Comparison of ENCODE assay signal across 22 mouse cellular contexts in the genomic region with DNA sequence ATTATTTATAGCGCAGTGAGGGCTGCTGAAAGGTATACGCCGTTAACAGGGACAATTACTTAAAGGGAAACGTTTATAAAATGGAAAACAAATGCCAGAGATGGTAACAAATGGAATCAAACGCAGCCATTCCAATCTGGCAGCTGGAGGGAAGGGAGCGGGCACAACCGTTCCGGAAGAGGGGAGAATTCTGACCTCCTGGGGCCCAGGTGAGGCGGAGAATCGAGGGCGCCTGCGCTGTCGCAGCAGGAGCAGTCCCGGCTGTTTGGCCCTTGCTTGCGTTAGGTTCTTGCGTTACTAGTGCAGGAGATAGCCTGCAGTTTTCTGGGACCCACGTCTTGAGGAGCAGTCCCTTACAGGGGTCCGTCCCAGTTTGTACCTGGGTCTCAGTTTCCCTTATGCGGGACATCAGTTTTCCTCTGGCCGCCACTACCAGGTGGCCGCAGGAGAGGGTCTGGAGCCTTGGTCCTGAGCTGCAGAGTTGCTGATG. TPM values are rescaled to one million over a fixed set of nuclear protein-coding genes. Genes with fewer than 3 reads are reported as not detected.
DNase-seq lines count a peak whose midpoint lies in the region; ATAC-seq and TF ChIP-seq lines count a peak whose summit lies in the region.
"Had no signal": no experiment of that assay in that cellular context is flagged by ENCODE, and none has a peak within 500 bp of the region (broad histone marks: within the 10 kb centered on the region; RNA-seq: fewer than 3 reads in every experiment).

No protein-coding gene starts in this region.

- no peaks in the 10 kb centered on the region for H3K36me3 ChIP-seq in intestine, embryonic 14.5 days (ENCODE audit: control insufficient read depth, insufficient read depth, low read length)
- no peaks in the 10 kb centered on the region for H3K36me3 ChIP-seq in intestine, embryonic 16.5 days (ENCODE audit: control insufficient read depth, insufficient read depth, low read length)
- H3K36me3 ChIP-seq in ES-Bruce4 (ENCODE audit: control insufficient read depth, insufficient read depth, low read length, poor library complexity, severe bottlenecking): no peaks in the 10 kb centered on the region
- H3K36me3 ChIP-seq in limb, embryonic 12.5 days: no peaks in the 10 kb centered on the region
- H3K36me3 ChIP-seq: embryonic facial prominence, embryonic 13.5 days; heart, embryonic 13.5 days; limb, embryonic 15.5 days had no signal

- peaks cover 87% of the 10 kb centered on the region for H3K27me3 ChIP-seq in intestine, embryonic 14.5 days (replicated peaks; ENCODE audit: control insufficient read depth, insufficient read depth, low read length)
- peaks cover 71% of the 10 kb centered on the region for H3K27me3 ChIP-seq in intestine, embryonic 16.5 days (replicated peaks; ENCODE audit: control insufficient read depth, insufficient read depth, low read length)
- H3K27me3 ChIP-seq in ES-Bruce4 (ENCODE audit: control insufficient read depth, insufficient read depth, low read length, poor library complexity, severe bottlenecking): peaks cover 21% of the 10 kb centered on the region
- H3K27me3 ChIP-seq in limb, embryonic 12.5 days: peaks cover 86% of the 10 kb centered on the region

- H3K9me3 ChIP-seq in intestine, embryonic 14.5 days (ENCODE audit: control insufficient read depth, low read length): no peaks in the 10 kb centered on the region
- H3K9me3 ChIP-seq in intestine, embryonic 16.5 days (ENCODE audit: control insufficient read depth, low read length): no peaks in the 10 kb centered on the region
- no peaks in the 10 kb centered on the region for H3K9me3 ChIP-seq in ES-Bruce4 (replicated peaks; ENCODE audit: control insufficient read depth, insufficient read depth, low read length, poor library complexity, severe bottlenecking)
- no peaks in the 10 kb centered on the region for H3K9me3 ChIP-seq in limb, embryonic 12.5 days
- H3K9me3 ChIP-seq: embryonic facial prominence, embryonic 13.5 days; heart, embryonic 13.5 days; limb, embryonic 15.5 days had no signal

- TF ChIP-seq EP300 in ES-Bruce4 (IDR thresholded peaks at IDR 0.05; ENCODE audit: insufficient read depth, low read depth, low read length): no peak

- 4% methylated on average over 21 of the region's 21 CpGs for WGBS in intestine, embryonic 14.5 days
- WGBS in intestine, embryonic 16.5 days: 5% methylated on average over 21 of the region's 21 CpGs
- under 1% methylated on average over 21 of the region's 21 CpGs for WGBS in limb, embryonic 12.5 days

- no peak overlapping the region for H3K9ac ChIP-seq in intestine, embryonic 14.5 days (ENCODE audit: low read length)
- no peak overlapping the region for H3K9ac ChIP-seq in intestine, embryonic 16.5 days (ENCODE audit: low read depth, low read length)
- no peak overlapping the region for H3K9ac ChIP-seq in ES-Bruce4 (ENCODE audit: low read depth, poor library complexity, severe bottlenecking)
- no peak overlapping the region for H3K9ac ChIP-seq in limb, embryonic 12.5 days (replicated peaks)
- H3K9ac ChIP-seq: embryonic facial prominence, embryonic 13.5 days; heart, embryonic 13.5 days; limb, embryonic 15.5 days had no signal

- peak; percentile 74 for DNase-seq in intestine, embryonic 14.5 days (ENCODE audit: low spot score)
- DNase-seq in ZHBTc4 (ENCODE audit: low read depth, low spot score): peak; percentile 21
- DNase-seq in Muller cell, postnatal 12 days (ENCODE audit: inconsistent ontology term): no peak
- DNase-seq in c-Kit-positive CD71-positive TER-119-positive erythroid progenitor cells, embryonic 14.5 days (ENCODE audit: low spot score): no peak
- DNase-seq: adrenal gland, postnatal 36 days; gastrocnemius, adult 2 months; heart, adult 11 months; heart, postnatal 4 days; kidney, adult 18-20 months; kidney, postnatal 25 days; right cerebral cortex, postnatal 25 days; thymus, postnatal 25 days had no signal

- no peak for TF ChIP-seq POLR2A in ES-Bruce4 (IDR thresholded peaks at IDR 0.05; ENCODE audit: insufficient read depth, low read length)

- H3K4me3 ChIP-seq in intestine, embryonic 14.5 days (ENCODE audit: low read depth, low read length): no peak overlapping the region
- H3K4me3 ChIP-seq in intestine, embryonic 16.5 days (ENCODE audit: low read length): no peak overlapping the region
- H3K4me3 ChIP-seq in ES-Bruce4 (ENCODE audit: low read depth, low read length): peak overlapping the region; percentile 17
- peak overlapping the region; percentile 14 for H3K4me3 ChIP-seq in limb, embryonic 12.5 days (replicated peaks)
- H3K4me3 ChIP-seq: embryonic facial prominence, embryonic 13.5 days; gastrocnemius, adult 2 months; left cerebral cortex, adult 2 months; limb, embryonic 15.5 days; myocyte had no signal

- no peak overlapping the region for H3K27ac ChIP-seq in intestine, embryonic 14.5 days (ENCODE audit: low read depth)
- no peak overlapping the region for H3K27ac ChIP-seq in intestine, embryonic 16.5 days (ENCODE audit: low read length)
- no peak overlapping the region for H3K27ac ChIP-seq in ES-Bruce4 (ENCODE audit: insufficient read depth, low read length)
- no peak overlapping the region for H3K27ac ChIP-seq in limb, embryonic 12.5 days
- H3K27ac ChIP-seq: embryonic facial prominence, embryonic 13.5 days; gastrocnemius, adult 2 months; heart, embryonic 13.5 days; left cerebral cortex, adult 2 months; limb, embryonic 15.5 days had no signal

- no peak for ATAC-seq in intestine, embryonic 14.5 days (replicated peaks; ENCODE audit: low FRiP score, low TSS enrichment, low read depth)
- no peak for ATAC-seq in intestine, embryonic 16.5 days
- no peak for ATAC-seq in limb, embryonic 12.5 days (ENCODE audit: insufficient number of reproducible peaks, insufficient read depth, low FRiP score, low TSS enrichment, low read depth)

- TF ChIP-seq CTCF in ES-Bruce4 (IDR thresholded peaks at IDR 0.05; ENCODE audit: low read depth, low read length): no peak

- no peak overlapping the region for H3K4me2 ChIP-seq in intestine, embryonic 14.5 days (ENCODE audit: low read length)
- no peak overlapping the region for H3K4me2 ChIP-seq in intestine, embryonic 16.5 days (ENCODE audit: low read depth, low read length)
- H3K4me2 ChIP-seq in limb, embryonic 12.5 days: peak overlapping the region; percentile 50
- H3K4me2 ChIP-seq: embryonic facial prominence, embryonic 13.5 days; heart, embryonic 13.5 days had no signal

- 0 out of 2 replicates have a peak, but pooled peaks cover under 1% of the 10 kb centered on the region for H3K4me1 ChIP-seq in intestine, embryonic 14.5 days (replicated peaks; ENCODE audit: control insufficient read depth, insufficient read depth, low read length)
- H3K4me1 ChIP-seq in intestine, embryonic 16.5 days (ENCODE audit: control insufficient read depth, insufficient read depth, low read length): no peaks in the 10 kb centered on the region
- no peaks in the 10 kb centered on the region for H3K4me1 ChIP-seq in ES-Bruce4 (ENCODE audit: control insufficient read depth, insufficient read depth, low read length)
- peaks cover 35% of the 10 kb centered on the region for H3K4me1 ChIP-seq in limb, embryonic 12.5 days (replicated peaks)

RNA-seq across cellular contexts. Expression of a gene that starts 8.6 kb away (rescaled TPM):
- polyA plus RNA-seq in intestine, embryonic 14.5 days (2014; fragmentation: Nextera tagmentation; extraction: Ambion mirVana): not detected in 2 replicates
- not detected in 2 replicates for polyA plus RNA-seq in intestine, embryonic 16.5 days (2015; fragmentation: Nextera tagmentation; extraction: Ambion mirVana)
- 0.63 and 0.68 TPM in 2 replicates for polyA plus RNA-seq in ES-Bruce4 (2011; ENCODE audit: insufficient read depth, insufficient read length, low read depth, missing spikeins)
- polyA plus RNA-seq in limb, embryonic 12.5 days (2016; fragmentation: Nextera tagmentation; extraction: Ambion mirVana): 4.8 and 5.2 TPM in 2 replicates
- polyA plus RNA-seq: embryonic facial prominence, embryonic 13.5 days; heart, embryonic 13.5 days; liver, embryonic 16.5 days; myocyte; stomach, embryonic 16.5 days had no signal

Comparison
In these comparisons a context has a peak if more than half of its experiments do, and no peak if none do; other contexts are left out.
1. DNase-seq: peak in intestine, embryonic 14.5 days (single experiment) and ZHBTc4 (single experiment); none in Muller cell, postnatal 12 days (single experiment) and c-Kit-positive CD71-positive TER-119-positive erythroid progenitor cells, embryonic 14.5 days (single experiment).
2. H3K4me3 ChIP-seq: peak in ES-Bruce4 (single experiment) and limb, embryonic 12.5 days (single experiment); none in intestine, embryonic 14.5 days (single experiment) and intestine, embryonic 16.5 days (single experiment).